8 mouse cellular contexts compared by ENCODE assay signal in genomic region chr13:30973501-30974246, GRCm38 (mm10). TPM values are rescaled to one million over a fixed set of nuclear protein-coding genes. Genes with fewer than 3 reads are reported as not detected.
DNase-seq lines count a peak whose midpoint lies in the region; ATAC-seq and TF ChIP-seq lines count a peak whose summit lies in the region.

Gene Exoc2, minus strand, starts transcription at chr13:30974093.
Gene Gm5447, plus strand, starts transcription at chr13:30974204.

- no peaks in the 10 kb centered on the region for H3K9me3 ChIP-seq in E14TG2a.4 (ENCODE audit: low read length)
- no peaks in the 10 kb centered on the region for H3K9me3 ChIP-seq in forebrain, embryonic 10.5 days
- H3K9me3 ChIP-seq in heart, embryonic 15.5 days (replicated peaks): no peaks in the 10 kb centered on the region
- no peaks in the 10 kb centered on the region for H3K9me3 ChIP-seq in liver, embryonic 15.5 days (replicated peaks)
- H3K9me3 ChIP-seq in neural tube, embryonic 11.5 days (ENCODE audit: control insufficient read depth, low read length): no peaks in the 10 kb centered on the region
- H3K9me3 ChIP-seq in stomach, embryonic 16.5 days (replicated peaks; ENCODE audit: control insufficient read depth, low read length): no peaks in the 10 kb centered on the region

- no peaks in the 10 kb centered on the region for H3K36me3 ChIP-seq in E14TG2a.4 (ENCODE audit: insufficient read depth, low read length)
- no peaks in the 10 kb centered on the region for H3K36me3 ChIP-seq in forebrain, embryonic 10.5 days (replicated peaks)
- H3K36me3 ChIP-seq in heart, embryonic 15.5 days: no peaks in the 10 kb centered on the region
- no peaks in the 10 kb centered on the region for H3K36me3 ChIP-seq in liver, embryonic 15.5 days (replicated peaks)
- H3K36me3 ChIP-seq in neural tube, embryonic 11.5 days (ENCODE audit: control insufficient read depth, insufficient read depth, low read length): no peaks in the 10 kb centered on the region
- no peaks in the 10 kb centered on the region for H3K36me3 ChIP-seq in stomach, embryonic 16.5 days (ENCODE audit: control insufficient read depth, insufficient read depth, low read length)

- DNase-seq in c-Kit-positive CD71-positive TER-119-negative erythroid progenitor cells, embryonic 14.5 days (ENCODE audit: low read depth): peak; percentile 62
- peak; percentile 85 for DNase-seq in forebrain, embryonic 10.5 days (ENCODE audit: extremely low spot score, low spot score)
- peak; percentile 82 to 91 for DNase-seq in kidney, postnatal 25 days
- DNase-seq in neural tube, embryonic 11.5 days (ENCODE audit: low spot score): peak; percentile 91

- 1% methylated on average over 54 of the region's 54 CpGs for WGBS in forebrain, embryonic 10.5 days
- WGBS in heart, embryonic 15.5 days: under 1% methylated on average over 54 of the region's 54 CpGs
- WGBS in liver, embryonic 15.5 days (ENCODE audit: insufficient replicate concordance): under 1% methylated on average over 54 of the region's 54 CpGs
- WGBS in neural tube, embryonic 11.5 days: under 1% methylated on average over 53 of the region's 54 CpGs
- under 1% methylated on average over 54 of the region's 54 CpGs for WGBS in stomach, embryonic 16.5 days

- H3K27me3 ChIP-seq in E14TG2a.4 (ENCODE audit: insufficient read depth, low read length): no peaks in the 10 kb centered on the region
- no peaks in the 10 kb centered on the region for H3K27me3 ChIP-seq in forebrain, embryonic 10.5 days (ENCODE audit: poor library complexity, severe bottlenecking)
- no peaks in the 10 kb centered on the region for H3K27me3 ChIP-seq in heart, embryonic 15.5 days
- peaks cover 7% of the 10 kb centered on the region; the same call in 1 of the 2 replicates for H3K27me3 ChIP-seq in liver, embryonic 15.5 days
- no peaks in the 10 kb centered on the region for H3K27me3 ChIP-seq in neural tube, embryonic 11.5 days (ENCODE audit: control insufficient read depth, insufficient read depth, low read length)
- H3K27me3 ChIP-seq in stomach, embryonic 16.5 days (ENCODE audit: control insufficient read depth, insufficient read depth, low read length): no peaks in the 10 kb centered on the region

- peak within 1 kb of the TSS; percentile 72 for H3K4me2 ChIP-seq in heart, embryonic 15.5 days
- peak within 1 kb of the TSS; percentile 73 for H3K4me2 ChIP-seq in liver, embryonic 15.5 days
- H3K4me2 ChIP-seq in neural tube, embryonic 11.5 days (ENCODE audit: low read depth): peak within 1 kb of the TSS; percentile 57
- H3K4me2 ChIP-seq in stomach, embryonic 16.5 days (ENCODE audit: low read depth, low read length): peak within 1 kb of the TSS; percentile 68

- no peak for TF ChIP-seq CTCF in E14TG2a.4 (conservative IDR thresholded peaks at IDR 0.05; ENCODE audit: low read length)

- peak within 1 kb of the TSS; percentile 94 for H3K27ac ChIP-seq in forebrain, embryonic 10.5 days
- peak within 1 kb of the TSS; percentile 86 for H3K27ac ChIP-seq in heart, embryonic 15.5 days
- H3K27ac ChIP-seq in liver, embryonic 15.5 days (replicated peaks): peak within 1 kb of the TSS; percentile 91
- peak within 1 kb of the TSS; percentile 79 for H3K27ac ChIP-seq in neural tube, embryonic 11.5 days (ENCODE audit: low read depth, low read length)
- peak within 1 kb of the TSS; percentile 73 for H3K27ac ChIP-seq in stomach, embryonic 16.5 days (ENCODE audit: low read length)

- H3K4me1 ChIP-seq in E14TG2a.4 (replicated peaks; ENCODE audit: low read depth, low read length): peaks cover 24% of the 10 kb centered on the region
- peaks cover 12% of the 10 kb centered on the region for H3K4me1 ChIP-seq in forebrain, embryonic 10.5 days
- peaks cover 16% of the 10 kb centered on the region for H3K4me1 ChIP-seq in heart, embryonic 15.5 days (replicated peaks)
- H3K4me1 ChIP-seq in liver, embryonic 15.5 days (replicated peaks): peaks cover 41% of the 10 kb centered on the region
- H3K4me1 ChIP-seq in neural tube, embryonic 11.5 days (ENCODE audit: control insufficient read depth, insufficient read depth, low read length): peaks cover 9% of the 10 kb centered on the region; the same call in 1 of the 2 replicates
- H3K4me1 ChIP-seq in stomach, embryonic 16.5 days (ENCODE audit: control insufficient read depth, insufficient read depth, low read length): peaks cover 14% of the 10 kb centered on the region

- H3K4me3 ChIP-seq in E14TG2a.4 (replicated peaks; ENCODE audit: low read length): peak within 1 kb of the TSS; percentile 92
- H3K4me3 ChIP-seq in forebrain, embryonic 10.5 days: peak within 1 kb of the TSS; percentile 89
- peak within 1 kb of the TSS; percentile 100 for H3K4me3 ChIP-seq in heart, embryonic 15.5 days
- peak within 1 kb of the TSS; percentile 97 for H3K4me3 ChIP-seq in liver, embryonic 15.5 days (replicated peaks)
- peak within 1 kb of the TSS; percentile 88 for H3K4me3 ChIP-seq in neural tube, embryonic 11.5 days (ENCODE audit: low read depth, low read length)
- H3K4me3 ChIP-seq in stomach, embryonic 16.5 days (replicated peaks; ENCODE audit: low read length): peak within 1 kb of the TSS; percentile 66

- ATAC-seq in heart, embryonic 15.5 days (replicated peaks; ENCODE audit: insufficient number of reproducible peaks, insufficient read depth, low FRiP score, low read depth): peak; percentile 96
- peak; percentile 93 for ATAC-seq in liver, embryonic 15.5 days (ENCODE audit: insufficient read depth)
- peak; percentile 97 for ATAC-seq in neural tube, embryonic 11.5 days (ENCODE audit: insufficient read depth, low FRiP score, low TSS enrichment)
- peak; percentile 94 for ATAC-seq in stomach, embryonic 16.5 days (ENCODE audit: insufficient read depth, low FRiP score)

- peak within 1 kb of the TSS; percentile 92 for H3K9ac ChIP-seq in heart, embryonic 15.5 days
- peak within 1 kb of the TSS; percentile 90 for H3K9ac ChIP-seq in liver, embryonic 15.5 days
- H3K9ac ChIP-seq in neural tube, embryonic 11.5 days (ENCODE audit: low read length): peak within 1 kb of the TSS; percentile 89
- peak within 1 kb of the TSS; percentile 79 for H3K9ac ChIP-seq in stomach, embryonic 16.5 days (ENCODE audit: low read length)

RNA-seq across cellular contexts. Expression of gene Exoc2, which starts in this region (rescaled TPM):
- 32.7 and 33.8 TPM in 2 replicates for polyA plus RNA-seq in forebrain, embryonic 10.5 days (2016; fragmentation: Nextera tagmentation; extraction: Ambion mirVana)
- 18.6 and 20.1 TPM in 2 replicates for polyA plus RNA-seq in heart, embryonic 15.5 days (2015; fragmentation: Nextera tagmentation; extraction: Ambion mirVana)
- 11.9 and 12.4 TPM in 2 replicates for polyA plus RNA-seq in liver, embryonic 15.5 days (2015; fragmentation: Nextera tagmentation; extraction: Ambion mirVana)
- 42.5 and 44.5 TPM in 2 replicates for polyA plus RNA-seq in neural tube, embryonic 11.5 days (2014; fragmentation: Nextera tagmentation; extraction: Ambion mirVana)
- 28.8 and 29.1 TPM in 2 replicates for polyA plus RNA-seq in stomach, embryonic 16.5 days (2015; fragmentation: Nextera tagmentation; extraction: Ambion mirVana)

RNA-seq across cellular contexts. Expression of gene Gm5447, which starts in this region (rescaled TPM):
- polyA plus RNA-seq in forebrain, embryonic 10.5 days (2016; fragmentation: Nextera tagmentation; extraction: Ambion mirVana): 0.09 and 0.10 TPM in 2 replicates
- 0.06 and 0.10 TPM in 2 replicates for polyA plus RNA-seq in heart, embryonic 15.5 days (2015; fragmentation: Nextera tagmentation; extraction: Ambion mirVana)
- polyA plus RNA-seq in liver, embryonic 15.5 days (2015; fragmentation: Nextera tagmentation; extraction: Ambion mirVana): 0.09 TPM in 1 of 2 replicates, not detected in the other
- not detected in 2 replicates for polyA plus RNA-seq in neural tube, embryonic 11.5 days (2014; fragmentation: Nextera tagmentation; extraction: Ambion mirVana)
- polyA plus RNA-seq in stomach, embryonic 16.5 days (2015; fragmentation: Nextera tagmentation; extraction: Ambion mirVana): 0.08 TPM in 1 of 2 replicates, not detected in the other

Comparison
In these comparisons a context has a peak if more than half of its experiments do, and no peak if none do; other contexts are left out.
1. Peak in every context shown above with its lines: DNase-seq, ATAC-seq, H3K4me3 ChIP-seq and H3K27ac ChIP-seq.